Mouse (Mus musculus): ENCODE measurements around the gene Diaph2. TPM values are rescaled to one million over a fixed set of nuclear protein-coding genes. Genes with fewer than 3 reads are reported as not detected.
"Not testable (repeated sequence)": the region's sequence is repeated elsewhere in the genome, so short reads cannot be mapped to it uniquely, and the experiment has no call there.

The Diaph2 gene
- total RNA-seq, 2 experiments from 2014 or later = 16.2 to 39.7 TPM

- ATAC-seq (replicated peaks; ENCODE audit: poor library complexity) = not testable (repeated sequence)
Measured at GRCm38 (mm10) chrX:129799920-129800319, 50.4 kb downstream of the Diaph2 start.

GRCm38 (mm10) chrX:129831903-129832302, 82.4 kb downstream of the Diaph2 start:
- 0 out of 2 replicates have a peak, but pooled peaks have one; percentile 29 for ATAC-seq (replicated peaks; ENCODE audit: poor library complexity)

GRCm38 (mm10) chrX:129833887-129834286, 84.3 kb downstream of the Diaph2 start:
- no peak for ATAC-seq (replicated peaks; ENCODE audit: poor library complexity)

GRCm38 (mm10) chrX:129884465-129884864, 134.9 kb downstream of the Diaph2 start:
- ATAC-seq (replicated peaks; ENCODE audit: poor library complexity) = peak; percentile 70; the same call in 1 of the 2 replicates

GRCm38 (mm10) chrX:129925806-129926205, 176.3 kb downstream of the Diaph2 start:
- ATAC-seq (replicated peaks; ENCODE audit: poor library complexity) = no peak

GRCm38 (mm10) chrX:129974816-129975215, 225.3 kb downstream of the Diaph2 start:
- 0 out of 2 replicates have a peak, but pooled peaks have one; percentile 46 for ATAC-seq (replicated peaks; ENCODE audit: poor library complexity)

- no peak for ATAC-seq (replicated peaks; ENCODE audit: poor library complexity)
Measured at GRCm38 (mm10) chrX:130008210-130008609, 258.7 kb downstream of the Diaph2 start.

GRCm38 (mm10) chrX:130019735-130020134, 270.2 kb downstream of the Diaph2 start:
- no peak for ATAC-seq (replicated peaks; ENCODE audit: poor library complexity)

GRCm38 (mm10) chrX:130044525-130044924, 295.0 kb downstream of the Diaph2 start:
- ATAC-seq (replicated peaks; ENCODE audit: poor library complexity) = no peak

GRCm38 (mm10) chrX:130149216-130149615, 399.7 kb downstream of the Diaph2 start:
- 0 out of 2 replicates have a peak, but pooled peaks have one; percentile 23 for ATAC-seq (replicated peaks; ENCODE audit: poor library complexity)

- no peak for ATAC-seq (replicated peaks; ENCODE audit: poor library complexity)
Measured at GRCm38 (mm10) chrX:130152164-130152563, 402.6 kb downstream of the Diaph2 start.

- ATAC-seq (replicated peaks; ENCODE audit: poor library complexity) = no peak
Measured at GRCm38 (mm10) chrX:130173126-130173525, 423.6 kb downstream of the Diaph2 start.

- ATAC-seq (replicated peaks; ENCODE audit: poor library complexity) = peak; percentile 39; the same call in 1 of the 2 replicates
Measured at GRCm38 (mm10) chrX:130187891-130188290, 438.3 kb downstream of the Diaph2 start.

- ATAC-seq (replicated peaks; ENCODE audit: poor library complexity) = no peak
Measured at GRCm38 (mm10) chrX:130188449-130188848, 438.9 kb downstream of the Diaph2 start.

- ATAC-seq (replicated peaks; ENCODE audit: poor library complexity) = no peak
Measured at GRCm38 (mm10) chrX:130189250-130189649, 439.7 kb downstream of the Diaph2 start.

- ATAC-seq (replicated peaks; ENCODE audit: poor library complexity) = not testable (repeated sequence)
Measured at GRCm38 (mm10) chrX:130197412-130197811, 447.9 kb downstream of the Diaph2 start.

GRCm38 (mm10) chrX:130205243-130205642, 455.7 kb downstream of the Diaph2 start:
- 0 out of 2 replicates have a peak, but pooled peaks have one; percentile 14 for ATAC-seq (replicated peaks; ENCODE audit: poor library complexity)

- ATAC-seq (replicated peaks; ENCODE audit: poor library complexity) = peak; percentile 50
Measured at GRCm38 (mm10) chrX:130212227-130212626, 462.7 kb downstream of the Diaph2 start.

- peak; percentile 98 for ATAC-seq (replicated peaks; ENCODE audit: poor library complexity)
Measured at GRCm38 (mm10) chrX:130212759-130213158, 463.2 kb downstream of the Diaph2 start.

- no peak for ATAC-seq (replicated peaks; ENCODE audit: poor library complexity)
Measured at GRCm38 (mm10) chrX:130230045-130230444, 480.5 kb downstream of the Diaph2 start.

GRCm38 (mm10) chrX:130235167-130235566, 485.6 kb downstream of the Diaph2 start:
- ATAC-seq (replicated peaks; ENCODE audit: poor library complexity) = no peak

- no peak for ATAC-seq (replicated peaks; ENCODE audit: poor library complexity)
Measured at GRCm38 (mm10) chrX:130246652-130247051, 497.1 kb downstream of the Diaph2 start.

GRCm38 (mm10) chrX:130253664-130254063, 504.1 kb downstream of the Diaph2 start:
- no peak for ATAC-seq (replicated peaks; ENCODE audit: poor library complexity)
